Mouse (Mus musculus) embryonic facial prominence, embryonic 11.5 days (tissue): ENCODE measurements around the gene Adh6a. TPM values are rescaled to one million over a fixed set of nuclear protein-coding genes. Genes with fewer than 3 reads are reported as not detected.

Source experiments
- ATAC-seq: fragments of 200-750 bp; cut with Nextera tagmentation; replicated peaks from 2 replicates; pipeline ENCODE4 v1.8.0; 2017; ENCODE audit warnings: low read depth; ENCODE audit not compliant: insufficient number of reproducible peaks, low FRiP score, low TSS enrichment
- DNase-seq: peaks from one replicate; pipeline ENCODE4 v3.0.0-alpha.2; 2015; ENCODE audit warnings: low spot score
- H3K27ac ChIP-seq: fragments of 300-500 bp; sonication (generic); replicated peaks from 2 replicates; pipeline ENCODE4 v1.5.1; 2014; ENCODE audit warnings: mild to moderate bottlenecking, low read depth, low read length, control low read depth
- H3K27me3 ChIP-seq: fragments of 300-500 bp; sonication (generic); 2 replicates; pipeline ENCODE4 v1.6.1; 2014; ENCODE audit warnings: mild to moderate bottlenecking, low read length, moderate library complexity, mixed read lengths; ENCODE audit not compliant: control insufficient read depth, insufficient read depth
- H3K36me3 ChIP-seq: fragments of 300-500 bp; sonication (generic); replicated peaks from 2 replicates; pipeline ENCODE4 v1.6.1; 2014; ENCODE audit warnings: low read depth, mild to moderate bottlenecking, low read length, moderate library complexity, mixed read lengths; ENCODE audit not compliant: control insufficient read depth, insufficient read depth
- H3K4me1 ChIP-seq: fragments of 300-500 bp; sonication (generic); 2 replicates; pipeline ENCODE4 v1.6.1; 2014; ENCODE audit warnings: low read length, mixed read lengths; ENCODE audit not compliant: control insufficient read depth, insufficient read depth
- H3K4me2 ChIP-seq: fragments of 300-500 bp; sonication (generic); 2 replicates; pipeline ENCODE4 v1.6.1; 2014; ENCODE audit warnings: low read depth, mild to moderate bottlenecking, control low read depth, low read length, moderate library complexity
- H3K4me3 ChIP-seq: fragments of 300-500 bp; sonication (generic); 2 replicates; pipeline ENCODE4 v1.5.1; 2014; ENCODE audit warnings: low read depth, low read length, control low read depth
- H3K9ac ChIP-seq: fragments of 300-500 bp; sonication (generic); replicated peaks from 2 replicates; pipeline ENCODE4 v1.6.1; 2014; ENCODE audit warnings: mild to moderate bottlenecking, control low read depth, low read length
- H3K9me3 ChIP-seq: fragments of 300-500 bp; sonication (generic); replicated peaks from 2 replicates; pipeline ENCODE4 v1.6.1; 2016; ENCODE audit warnings: mild to moderate bottlenecking, low read length, inconsistent platforms, mixed read lengths; ENCODE audit not compliant: control insufficient read depth
- WGBS: fragments of 180-500 bp; shearing (Covaris S2); extraction: QIAGEN DNeasy Blood & Tissue Kit; methylation state at CpG from one replicate; pipeline ENCODE4 v1.1.7; 2014; 5-methylcytosine and 5-hydroxymethylcytosine counted together
- polyA plus RNA-seq: library from polyadenylated mRNA; unstranded; fragments of >200 nt; fragmentation: Nextera tagmentation; extraction: Ambion mirVana; gene quantifications from 2 replicates; pipeline ENCODE4 v1.2.1, GENCODE M21; 2014

Adh6a gene
- polyA plus RNA-seq, 1 experiment from 2014 or later: not detected

DNA sequence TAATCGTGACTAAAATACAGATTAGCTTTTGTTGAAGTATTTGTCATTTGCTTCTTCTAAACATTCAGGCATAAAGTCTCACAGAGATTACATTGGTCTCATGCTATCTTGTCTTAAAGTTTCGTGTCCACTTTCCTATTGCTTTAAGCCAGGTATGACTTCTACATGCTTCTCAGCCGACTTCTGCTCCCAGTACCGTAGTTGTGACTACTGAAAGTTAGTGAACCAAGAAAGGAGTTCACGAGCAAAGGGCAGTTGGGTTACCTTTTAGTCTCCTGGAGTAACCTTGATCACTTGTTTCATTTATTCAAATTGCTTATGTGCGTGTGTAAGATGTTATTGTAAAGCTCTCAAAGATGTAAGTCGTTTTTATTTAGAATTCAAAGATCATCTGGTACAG, 27.1 kb upstream of the Adh6a start:
- Histone ChIP-seq H3K9ac (no peak overlapping the region), H3K4me1 (no peaks in the 10 kb centered on the region), H3K36me3 (no peaks in the 10 kb centered on the region), H3K27ac (no peak overlapping the region), H3K4me2 (no peak overlapping the region), H3K27me3 (no peaks in the 10 kb centered on the region), H3K4me3 (no peak overlapping the region), H3K9me3 (no peaks in the 10 kb centered on the region)
- 89% methylated on average over 7 of the region's 7 CpGs for WGBS
- ATAC-seq: no peak
- no peak for DNase-seq

DNA sequence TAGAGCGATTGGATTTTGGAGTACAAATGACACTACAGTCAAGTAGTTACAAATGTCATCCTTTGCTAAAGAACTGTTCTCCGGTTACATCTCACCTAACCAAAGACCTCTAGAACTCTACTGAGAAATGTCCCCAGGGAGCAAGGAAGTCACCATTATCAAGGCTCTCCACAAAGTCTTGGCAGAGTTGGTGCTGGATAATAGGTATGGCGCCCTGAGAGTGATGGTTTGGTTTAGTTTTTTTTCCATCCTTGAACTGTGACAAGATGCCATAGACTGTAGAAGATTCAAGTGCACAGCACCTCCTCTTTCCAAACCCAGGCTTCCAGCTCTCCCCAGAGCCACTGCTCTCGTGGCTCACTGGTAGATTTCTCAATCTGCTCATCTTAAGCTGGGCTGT, 25.4 kb upstream of the Adh6a start:
- no peaks in the 10 kb centered on the region for H3K4me1 ChIP-seq
- H3K27ac ChIP-seq: no peak overlapping the region
- 87% methylated on average over 4 of the region's 4 CpGs for WGBS
- H3K36me3 ChIP-seq: no peaks in the 10 kb centered on the region
- no peaks in the 10 kb centered on the region for H3K9me3 ChIP-seq
- ATAC-seq (no peak), DNase-seq (no peak)
- no peak overlapping the region for H3K9ac ChIP-seq
- H3K27me3 ChIP-seq: no peaks in the 10 kb centered on the region
- no peak overlapping the region for H3K4me2 ChIP-seq
- H3K4me3 ChIP-seq: no peak overlapping the region

DNA sequence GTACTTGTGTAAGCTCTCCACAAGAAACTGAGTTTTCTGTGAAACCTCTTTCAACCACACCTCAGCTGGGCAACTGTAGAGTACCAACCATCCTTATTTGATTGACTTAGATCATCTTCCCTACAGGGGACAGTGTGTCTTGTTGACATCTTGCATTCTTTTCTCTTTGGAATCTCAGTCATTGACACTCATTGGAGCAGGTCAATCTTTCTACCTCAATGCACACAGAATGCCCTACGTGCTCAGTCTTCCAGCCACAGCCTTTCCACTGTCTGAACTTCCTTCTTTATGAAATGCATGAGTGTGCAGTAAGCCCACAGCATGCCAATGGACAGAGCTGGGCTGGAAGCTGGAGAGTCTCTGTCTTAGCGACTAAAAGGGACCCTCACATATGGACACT, 22.4 kb upstream of the Adh6a start:
- no peaks in the 10 kb centered on the region for H3K4me1 ChIP-seq
- no peaks in the 10 kb centered on the region for H3K9me3 ChIP-seq
- no peaks in the 10 kb centered on the region for H3K36me3 ChIP-seq
- H3K27me3 ChIP-seq: no peaks in the 10 kb centered on the region
- no peak overlapping the region for H3K4me2 ChIP-seq
- DNase-seq: no peak
- H3K27ac ChIP-seq: no peak overlapping the region
- no peak for ATAC-seq
- H3K9ac ChIP-seq: no peak overlapping the region
- WGBS: 76% methylated on average over 2 of the region's 2 CpGs
- H3K4me3 ChIP-seq: no peak overlapping the region

DNA sequence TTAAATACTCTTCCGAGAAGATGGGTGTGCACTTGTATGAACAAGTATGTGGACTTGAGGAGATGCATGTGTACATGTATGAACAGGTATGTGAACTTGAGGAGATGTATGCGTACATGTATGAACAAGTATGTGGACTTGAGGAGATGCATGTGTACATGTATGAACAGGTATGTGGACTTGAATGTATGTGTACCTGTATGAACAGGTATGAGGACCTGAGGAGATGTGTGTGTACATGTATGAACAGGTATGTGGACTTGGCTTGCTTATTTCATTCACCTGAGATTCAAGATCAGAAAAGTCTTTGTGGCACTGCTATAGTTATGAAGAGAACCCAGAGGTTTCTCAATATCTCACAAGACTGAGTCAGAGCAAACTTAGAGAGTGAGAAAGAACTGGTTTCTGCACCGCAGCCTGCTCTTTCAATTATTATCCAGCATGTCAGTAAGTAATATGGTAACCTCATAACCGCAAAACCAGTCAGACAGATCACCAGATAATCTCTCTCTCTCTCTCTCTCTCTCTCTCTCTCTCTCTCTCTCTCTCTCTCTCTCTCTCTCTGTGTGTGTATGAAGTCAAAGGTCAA, 21.5 kb upstream of the Adh6a start:
- WGBS: 93% methylated on average over 4 of the region's 4 CpGs
- H3K27me3 ChIP-seq: no peaks in the 10 kb centered on the region
- no peak overlapping the region for H3K9ac ChIP-seq
- H3K4me2 ChIP-seq: no peak overlapping the region
- H3K27ac ChIP-seq: no peak overlapping the region
- no peak for ATAC-seq
- no peak overlapping the region for H3K4me3 ChIP-seq
- no peaks in the 10 kb centered on the region for H3K36me3 ChIP-seq
- H3K9me3 ChIP-seq: no peaks in the 10 kb centered on the region
- no peaks in the 10 kb centered on the region for H3K4me1 ChIP-seq
- DNase-seq: no peak

DNA sequence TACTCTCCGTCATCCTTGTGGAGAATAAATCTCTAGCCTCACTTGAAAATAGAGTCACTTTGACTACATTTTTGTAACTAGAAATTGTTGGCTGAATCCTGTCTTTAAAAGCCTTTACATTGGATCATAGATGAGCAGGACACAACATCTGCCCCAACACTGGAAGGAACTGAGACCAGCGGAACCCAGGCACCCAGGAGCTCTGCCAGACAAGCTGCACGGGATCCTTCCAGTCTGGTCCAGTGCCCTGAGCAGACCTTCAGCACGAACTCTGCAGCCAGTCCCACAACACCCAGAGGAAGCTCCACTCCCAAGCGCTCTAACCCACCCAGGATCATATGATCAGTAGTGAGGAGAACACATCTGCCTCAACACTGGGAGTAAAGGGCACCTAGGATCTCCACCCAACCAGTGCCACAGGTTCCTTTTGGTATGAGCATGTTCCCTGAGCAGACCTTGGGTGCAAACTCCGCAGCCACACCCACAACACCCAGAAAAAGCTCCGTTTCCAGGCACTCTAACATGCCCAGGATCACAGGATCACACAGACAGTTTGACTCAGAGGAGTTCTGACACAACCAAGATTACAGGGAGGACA, 19.7 kb upstream of the Adh6a start:
- no peaks in the 10 kb centered on the region for H3K4me1 ChIP-seq
- H3K27ac ChIP-seq: no peak overlapping the region
- no peaks in the 10 kb centered on the region for H3K27me3 ChIP-seq
- H3K36me3 ChIP-seq: no peaks in the 10 kb centered on the region
- no peak for DNase-seq
- no peak overlapping the region for H3K4me2 ChIP-seq
- WGBS: 83% methylated on average over 7 of the region's 7 CpGs
- H3K9me3 ChIP-seq: no peaks in the 10 kb centered on the region
- no peak overlapping the region for H3K9ac ChIP-seq
- no peak overlapping the region for H3K4me3 ChIP-seq
- no peak for ATAC-seq

DNA sequence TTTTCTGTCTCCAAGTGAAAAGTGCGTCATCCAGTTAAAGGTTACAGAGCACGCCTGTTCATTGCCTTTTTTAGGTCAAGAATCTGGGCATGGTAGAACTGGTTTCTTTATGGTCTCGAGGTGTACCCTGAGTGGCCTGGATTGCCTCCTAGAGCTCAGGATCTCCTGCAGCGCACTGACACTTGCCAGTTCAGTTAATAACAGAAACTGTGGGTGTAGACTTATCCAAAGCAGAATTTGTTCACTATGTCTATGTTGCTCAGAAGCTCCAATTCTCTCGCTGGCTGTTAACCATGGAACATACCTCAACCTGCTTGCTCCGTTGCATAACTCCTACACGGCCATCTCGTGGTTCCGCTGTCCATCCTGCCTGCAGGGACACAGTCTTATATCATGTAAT, 13.0 kb upstream of the Adh6a start:
- ATAC-seq: no peak
- H3K36me3 ChIP-seq: no peaks in the 10 kb centered on the region
- no peak overlapping the region for H3K4me3 ChIP-seq
- no peaks in the 10 kb centered on the region for H3K9me3 ChIP-seq
- H3K9ac ChIP-seq: no peak overlapping the region
- no peak overlapping the region for H3K4me2 ChIP-seq
- 92% methylated on average over 9 of the region's 9 CpGs for WGBS
- H3K27ac ChIP-seq: no peak overlapping the region
- H3K27me3 ChIP-seq: no peaks in the 10 kb centered on the region
- no peak for DNase-seq
- no peaks in the 10 kb centered on the region; the same call in 1 of the 2 replicates for H3K4me1 ChIP-seq

DNA sequence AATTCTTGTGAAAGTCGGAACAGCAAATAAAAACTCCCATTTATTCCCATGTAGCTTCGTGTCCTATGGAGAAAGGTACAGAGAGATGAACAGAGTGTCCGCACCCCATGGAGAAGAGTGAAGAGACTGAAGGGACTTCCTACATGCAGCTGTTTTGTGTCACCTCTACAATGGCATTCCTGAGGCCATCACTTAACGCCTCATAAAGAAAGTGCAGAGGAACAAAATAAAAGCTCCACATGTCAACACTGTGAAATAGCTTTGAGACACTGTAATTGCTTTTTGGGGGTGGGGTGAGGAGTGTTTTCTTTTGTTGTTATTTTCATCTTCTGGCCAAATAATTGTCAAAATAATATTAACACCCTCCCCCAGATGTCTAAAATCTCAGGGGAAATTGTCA, 10.4 kb upstream of the Adh6a start:
- no peak overlapping the region for H3K27ac ChIP-seq
- ATAC-seq (no peak), DNase-seq (no peak)
- H3K4me1 ChIP-seq: no peaks in the 10 kb centered on the region; the same call in 1 of the 2 replicates
- H3K36me3 ChIP-seq: no peaks in the 10 kb centered on the region
- no peaks in the 10 kb centered on the region for H3K27me3 ChIP-seq
- H3K4me3 ChIP-seq: no peak overlapping the region
- H3K9me3 ChIP-seq: no peaks in the 10 kb centered on the region
- 84% methylated on average over 4 of the region's 4 CpGs for WGBS
- no peak overlapping the region for H3K4me2 ChIP-seq
- no peak overlapping the region for H3K9ac ChIP-seq

DNA sequence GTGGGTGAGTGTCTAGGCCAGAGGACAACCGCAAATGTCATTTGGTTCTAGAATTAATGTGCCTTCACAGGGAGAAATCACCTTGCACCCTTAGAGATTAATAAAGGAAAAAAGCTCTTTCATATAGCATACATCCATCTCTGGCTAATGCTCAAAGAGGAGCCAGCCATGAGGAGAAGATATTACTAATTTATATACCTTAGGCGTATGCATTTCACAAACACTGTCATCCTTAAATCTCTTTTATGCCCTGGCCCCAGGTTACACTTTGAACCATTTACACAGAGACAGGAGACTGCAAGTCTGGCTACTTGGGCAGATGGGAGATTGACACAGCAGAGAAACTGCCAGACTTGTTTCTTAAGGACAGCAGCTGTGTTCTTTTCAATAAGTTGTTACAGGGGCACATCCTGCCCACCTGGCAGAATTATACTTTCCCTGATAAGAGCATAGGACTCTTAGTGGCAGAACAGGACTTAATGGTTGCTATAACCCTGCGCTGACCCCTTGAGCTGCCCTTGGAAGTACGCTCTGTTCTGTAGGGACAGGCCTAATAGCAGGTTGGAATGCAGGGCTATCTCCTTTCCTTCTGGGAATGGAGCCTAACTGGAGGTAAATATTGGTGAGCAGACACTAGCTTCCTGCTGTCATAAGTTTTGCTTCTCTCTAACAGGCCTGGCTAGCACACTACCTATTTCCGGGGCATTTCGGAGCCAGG, 9.2 kb upstream of the Adh6a start:
- Histone ChIP-seq H3K4me2 (no peak overlapping the region), H3K9me3 (no peaks in the 10 kb centered on the region), H3K4me3 (no peak overlapping the region), H3K27me3 (no peaks in the 10 kb centered on the region), H3K9ac (no peak overlapping the region), H3K4me1 (no peaks in the 10 kb centered on the region; the same call in 1 of the 2 replicates), H3K36me3 (no peaks in the 10 kb centered on the region), H3K27ac (no peak overlapping the region)
- DNase-seq (no peak), ATAC-seq (no peak)
- WGBS: 71% methylated on average over 6 of the region's 6 CpGs
